Mouse (Mus musculus): ENCODE results near the gene Sh3d19. TPM values are rescaled to one million over a fixed set of nuclear protein-coding genes. Genes with fewer than 3 reads are reported as not detected.
"Not testable (repeated sequence)": the region's sequence is repeated elsewhere in the genome, so short reads cannot be mapped to it uniquely, and the experiment has no call there.

Sh3d19 gene
- total RNA-seq, 2 experiments from 2014 or later, result 10.4 to 15.9 TPM

GRCm38 (mm10) chr3:85973376-85974140 lies 2.6 kb downstream of the Sh3d19 start:
- intact Hi-C loops (cut with DNase I), result no loop called here

DNA sequence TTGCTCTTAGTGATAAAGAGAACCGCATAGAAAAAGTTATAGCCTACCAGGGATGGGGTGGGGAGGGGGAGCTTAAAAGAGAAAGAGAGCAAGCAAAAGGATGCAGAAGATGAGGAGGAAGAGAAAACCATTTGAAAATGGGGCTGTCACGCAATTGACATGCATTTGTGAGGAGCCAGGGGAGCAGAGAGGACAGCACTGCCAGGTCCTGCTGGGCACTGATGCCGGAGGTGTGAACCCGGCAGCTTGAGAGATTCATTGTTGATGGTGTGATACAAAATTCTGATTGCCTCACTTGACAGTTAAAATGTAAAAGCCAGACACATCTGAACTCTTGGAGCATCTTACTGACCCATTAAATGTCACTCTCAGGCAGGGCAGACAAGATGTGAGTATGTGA lies 3.5 kb downstream of the Sh3d19 start:
- DNase-seq, result no peak
- intact Hi-C loops (cut with DNase I), result no loop called here

More at GRCm38 (mm10) chr3:85973376-85974140, 2.6 kb downstream of the Sh3d19 start:
- DNase-seq, result no peak

- DNase-seq, result no peak
Measured at GRCm38 (mm10) chr3:85980036-85980435, 9.1 kb downstream of the Sh3d19 start.

DNA sequence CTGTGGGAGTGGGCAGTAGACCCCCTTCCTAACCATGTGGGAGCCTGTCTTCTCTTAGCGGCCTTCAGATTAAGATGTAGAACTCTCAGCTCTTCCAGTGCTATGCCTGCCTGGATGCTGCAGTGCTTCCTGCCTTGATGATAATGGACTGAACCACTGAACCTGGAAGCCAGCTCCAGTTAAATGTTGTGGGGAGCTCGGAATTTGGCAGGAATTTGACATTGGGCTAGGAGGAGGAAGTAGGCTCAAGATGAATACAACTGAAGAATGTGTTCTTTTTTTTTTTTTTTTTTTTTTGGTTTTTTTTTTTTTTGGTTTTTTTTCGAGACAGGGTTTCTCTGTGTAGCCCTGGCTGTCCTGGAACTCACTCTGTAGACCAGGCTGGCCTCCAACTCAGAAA lies 10.9 kb downstream of the Sh3d19 start:
- DNase-seq; intact Hi-C loops (cut with DNase I): not testable (repeated sequence)

More at GRCm38 (mm10) chr3:85980036-85980435, 9.1 kb downstream of the Sh3d19 start:
- intact Hi-C loops (cut with DNase I), result no loop called here

DNA sequence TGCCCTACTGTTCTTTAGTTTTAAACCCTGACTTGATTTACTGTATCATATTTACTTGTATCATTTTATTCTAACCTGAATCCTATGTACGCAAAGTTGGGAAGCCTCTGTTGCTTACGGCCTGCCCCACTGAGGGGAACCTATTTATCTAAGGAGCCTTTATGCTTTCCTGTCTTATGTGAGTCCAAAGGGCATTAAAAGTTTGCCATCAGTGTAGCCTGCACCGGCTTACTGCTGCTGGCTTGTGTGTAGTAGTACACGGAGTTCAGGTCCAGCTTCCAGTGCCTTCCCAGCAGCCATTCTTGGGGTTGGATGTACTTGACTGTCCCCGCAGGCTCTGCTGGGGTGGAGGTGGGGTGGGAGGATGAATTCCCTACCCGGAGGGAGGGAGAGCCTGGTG lies 13.6 kb downstream of the Sh3d19 start:
- intact Hi-C loops (cut with DNase I), result no loop called here
- no peak for DNase-seq

DNA sequence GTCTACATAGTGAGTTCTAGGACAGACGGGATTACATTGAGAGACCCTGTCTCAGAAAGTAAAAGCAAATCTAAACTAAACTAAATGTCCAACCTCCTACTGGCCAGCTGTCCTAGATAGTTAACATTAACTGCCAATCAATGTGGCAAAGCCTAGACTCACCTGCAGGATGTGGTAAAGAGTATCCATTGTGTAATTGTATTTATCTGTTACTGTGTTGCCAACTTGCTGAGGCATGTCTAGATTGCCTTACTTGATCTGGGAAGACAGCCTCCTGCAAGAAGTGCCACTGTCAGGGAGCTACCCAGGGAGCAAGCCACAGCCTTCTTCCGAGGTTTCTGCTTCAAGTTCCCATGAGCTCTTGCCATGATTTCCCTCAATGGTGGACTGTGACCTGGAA lies 16.3 kb downstream of the Sh3d19 start:
- DNase-seq, result no peak
- intact Hi-C loops (cut with DNase I), result no loop called here

GRCm38 (mm10) chr3:85991140-85991801 lies 20.4 kb downstream of the Sh3d19 start:
- intact Hi-C loops (cut with DNase I), result no loop called here
- DNase-seq, result no peak

DNA sequence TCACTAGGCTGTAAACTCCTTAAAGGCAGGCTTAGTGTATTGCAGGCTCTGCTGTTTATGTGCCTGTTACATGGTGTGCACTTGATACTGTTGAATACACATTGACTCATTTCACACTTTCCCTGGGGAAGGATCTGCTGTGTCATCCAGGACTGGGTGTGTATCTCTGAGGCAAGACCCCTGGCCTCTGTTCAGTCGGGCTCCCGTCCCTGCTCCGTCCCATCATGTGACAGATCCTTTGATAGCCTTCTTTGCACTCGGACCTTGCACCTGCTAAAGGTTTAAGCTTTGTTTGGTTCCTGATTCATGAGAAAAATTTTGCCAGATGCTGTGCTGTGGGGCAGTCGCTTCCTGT lies 20.9 kb downstream of the Sh3d19 start:
- intact Hi-C loops (cut with DNase I), result no loop called here
- DNase-seq, result no peak

- DNase-seq, result no peak
Measured at GRCm38 (mm10) chr3:85993744-85994143, 22.8 kb downstream of the Sh3d19 start.

GRCm38 (mm10) chr3:85994645-85995044 lies 23.7 kb downstream of the Sh3d19 start:
- DNase-seq, result no peak
- intact Hi-C loops (cut with DNase I), result no loop called here

More at GRCm38 (mm10) chr3:85993744-85994143, 22.8 kb downstream of the Sh3d19 start:
- intact Hi-C loops (cut with DNase I), result no loop called here

GRCm38 (mm10) chr3:86001271-86001670 lies 30.4 kb downstream of the Sh3d19 start:
- intact Hi-C loops (cut with DNase I), result no loop called here
- DNase-seq, result no peak

- intact Hi-C loops (cut with DNase I), result no loop called here
- no peak for DNase-seq
Measured at GRCm38 (mm10) chr3:86002423-86002822, 31.5 kb downstream of the Sh3d19 start, which contains the start of gene Prss48. Prss48 (minus strand) TSS chr3:86002491.

DNA sequence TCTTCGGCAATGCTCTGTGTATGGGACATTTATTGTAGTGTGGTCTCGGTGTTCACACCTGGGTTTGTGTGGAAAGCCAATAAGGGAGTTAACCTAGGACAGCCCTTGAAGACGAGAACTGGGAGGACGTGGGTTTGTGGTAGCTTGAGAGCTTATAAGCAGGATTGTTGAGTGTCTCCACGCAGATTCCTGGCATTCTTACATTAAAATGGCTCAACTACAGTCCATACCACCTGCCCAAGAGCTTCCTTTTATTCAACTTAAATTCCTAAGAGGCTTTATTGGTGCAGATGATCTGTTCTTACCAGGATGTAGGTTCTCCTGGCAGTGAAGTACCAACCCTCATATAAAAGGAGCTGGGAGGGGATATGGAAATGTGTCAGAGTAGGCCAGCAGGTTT lies 32.0 kb downstream of the Sh3d19 start:
- DNase-seq, result no peak
- intact Hi-C loops (cut with DNase I), result no loop called here

- no peak for DNase-seq
- intact Hi-C loops (cut with DNase I), result no loop called here
Measured at GRCm38 (mm10) chr3:86004751-86005150, 33.8 kb downstream of the Sh3d19 start.

DNA sequence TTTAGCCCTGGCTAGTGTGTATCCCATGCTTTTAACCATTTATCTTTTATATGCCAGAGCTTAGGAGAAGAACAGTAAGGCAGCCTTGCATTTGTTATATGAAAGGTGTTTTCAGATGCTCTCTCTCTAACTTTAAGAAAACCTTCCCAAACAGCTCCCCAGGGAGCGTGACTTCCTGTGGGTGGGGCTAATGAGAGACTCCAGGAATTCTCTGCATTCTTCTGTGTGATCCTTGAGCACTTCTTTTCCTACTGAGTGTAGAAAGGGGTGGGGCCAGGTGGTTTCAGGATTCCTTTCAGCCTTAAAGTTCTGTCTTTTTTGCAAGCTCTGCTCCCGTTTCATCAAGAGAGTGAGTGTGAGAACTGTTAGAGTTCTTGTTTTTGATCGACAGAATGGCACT lies 39.7 kb downstream of the Sh3d19 start:
- intact Hi-C loops (cut with DNase I), result no loop called here
- DNase-seq, result no peak

DNA sequence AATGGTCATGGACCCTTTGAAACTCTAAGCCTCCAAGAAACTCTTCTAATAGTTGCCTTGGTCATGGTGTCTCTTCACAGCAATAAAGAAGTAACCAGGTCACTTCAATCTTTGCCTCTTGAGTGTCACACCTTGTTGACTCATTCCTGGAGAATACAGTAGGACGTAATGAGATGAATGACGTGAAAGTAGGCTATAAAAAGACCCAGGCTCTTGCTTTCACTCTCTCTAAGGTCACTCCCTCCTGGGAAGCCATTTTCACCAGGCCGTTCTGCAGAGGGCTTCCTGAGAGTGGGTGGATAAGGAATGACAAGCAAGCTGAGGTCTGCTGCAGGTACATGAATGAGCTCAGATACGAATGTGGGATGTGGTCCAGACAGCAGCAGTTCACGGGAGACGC lies 40.5 kb downstream of the Sh3d19 start:
- intact Hi-C loops (cut with DNase I), result no loop called here
- DNase-seq, result no peak

DNA sequence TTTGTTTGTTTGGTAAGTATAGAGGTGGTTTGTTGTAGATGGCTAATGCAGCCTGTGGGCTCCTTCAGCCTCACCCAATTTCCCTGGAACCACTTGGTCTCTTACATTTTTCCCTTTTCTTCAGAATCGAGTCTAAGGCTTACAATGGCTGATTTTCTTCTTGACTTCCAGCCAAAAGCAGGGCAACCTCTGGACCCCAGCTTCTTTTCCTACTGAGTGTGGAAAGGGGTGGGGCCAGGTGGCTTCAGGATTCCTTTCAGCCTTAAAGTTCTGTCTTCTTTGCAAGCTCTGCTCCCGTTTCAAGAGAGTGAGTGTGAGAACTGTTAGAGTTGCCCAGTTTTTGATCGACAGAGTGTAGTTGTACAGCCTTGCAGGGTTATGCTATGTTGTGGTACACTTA lies 40.9 kb downstream of the Sh3d19 start:
- intact Hi-C loops (cut with DNase I), result no loop called here
- no peak for DNase-seq

DNA sequence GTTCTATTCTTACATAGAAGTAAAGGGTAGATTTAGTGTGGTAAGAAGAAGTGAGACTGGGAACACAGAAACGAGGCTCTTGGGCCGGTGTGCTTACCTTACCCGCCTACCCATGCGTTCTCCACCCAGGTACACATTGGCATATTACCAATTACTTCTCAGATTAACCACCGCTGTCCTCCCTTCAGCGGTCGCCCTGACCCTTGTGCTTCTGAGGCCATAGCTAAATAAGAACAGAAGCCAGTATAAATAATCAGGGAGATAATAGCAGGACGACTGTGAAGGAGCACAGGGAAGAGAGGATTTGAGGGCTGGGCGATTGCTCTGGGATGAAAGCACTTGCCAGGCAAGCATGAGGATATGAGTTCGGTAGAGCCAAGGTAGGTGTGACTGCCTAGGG lies 42.9 kb downstream of the Sh3d19 start:
- intact Hi-C loops (cut with DNase I), result no loop called here
- no peak for DNase-seq

DNA sequence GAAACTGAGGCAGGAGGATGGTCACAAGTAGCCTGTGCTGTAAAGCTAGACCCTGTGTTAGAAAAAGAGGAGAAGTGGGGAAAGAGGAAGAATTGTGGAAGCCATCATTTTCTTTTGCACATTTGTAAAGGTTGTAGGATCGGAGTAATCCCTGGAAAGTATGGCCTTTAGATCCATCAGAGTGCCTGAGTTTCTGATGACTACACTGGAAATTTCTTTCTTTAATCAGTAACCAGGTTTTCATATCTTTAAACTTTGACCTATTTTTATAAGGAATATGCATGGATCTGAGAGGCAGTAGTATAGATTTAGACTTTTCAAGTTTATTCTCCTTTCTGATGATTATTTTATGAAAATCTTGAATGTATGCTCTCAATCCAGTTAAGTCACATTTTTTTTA lies 46.1 kb downstream of the Sh3d19 start:
- no peak for DNase-seq
- intact Hi-C loops (cut with DNase I), result no loop called here

GRCm38 (mm10) chr3:86017484-86017883 lies 46.6 kb downstream of the Sh3d19 start:
- intact Hi-C loops (cut with DNase I), result no loop called here
- no peak for DNase-seq

DNA sequence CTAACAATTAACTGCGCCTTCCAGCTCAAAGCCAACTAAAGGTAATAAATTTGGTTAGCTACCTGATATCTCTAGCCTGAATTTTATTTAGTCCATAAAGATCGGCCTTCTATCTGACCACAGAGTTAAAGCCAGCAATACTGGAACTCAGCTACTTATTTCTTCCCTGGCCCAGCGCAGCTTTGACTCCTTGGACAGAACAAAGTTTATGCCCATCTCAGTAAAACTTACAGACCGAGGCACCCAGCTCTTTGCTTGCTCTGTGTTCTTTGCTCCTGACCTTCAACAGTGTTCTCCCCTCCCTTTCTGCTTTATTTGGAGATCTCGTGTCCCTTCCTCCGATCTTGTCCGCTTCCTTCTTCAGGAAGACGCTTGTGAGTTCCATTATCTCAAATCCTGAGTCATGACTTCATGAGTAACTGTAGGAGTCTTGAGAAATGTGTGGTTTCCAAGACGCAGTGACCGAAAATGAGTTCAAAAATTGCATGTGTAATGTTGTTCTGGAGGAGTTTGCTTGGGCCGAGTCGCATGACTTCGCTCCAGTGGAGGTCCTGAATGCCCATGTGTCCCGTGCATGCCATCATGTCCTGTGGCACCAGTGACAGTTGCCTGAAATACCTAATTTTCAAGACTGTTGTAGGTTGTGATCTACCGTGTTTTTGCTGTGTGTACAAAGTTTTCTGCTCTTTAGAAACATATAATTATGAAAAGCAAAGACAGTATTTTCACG lies 50.2 kb downstream of the Sh3d19 start:
- intact Hi-C loops (cut with DNase I), result no loop called here
- DNase-seq, result no peak
